Mouse (Mus musculus): ENCODE results near the gene Astn2. TPM values are rescaled to one million over a fixed set of nuclear protein-coding genes. Genes with fewer than 3 reads are reported as not detected.

Gene Astn2
- polyA plus RNA-seq, 1 experiment = 1.1 TPM

DNA sequence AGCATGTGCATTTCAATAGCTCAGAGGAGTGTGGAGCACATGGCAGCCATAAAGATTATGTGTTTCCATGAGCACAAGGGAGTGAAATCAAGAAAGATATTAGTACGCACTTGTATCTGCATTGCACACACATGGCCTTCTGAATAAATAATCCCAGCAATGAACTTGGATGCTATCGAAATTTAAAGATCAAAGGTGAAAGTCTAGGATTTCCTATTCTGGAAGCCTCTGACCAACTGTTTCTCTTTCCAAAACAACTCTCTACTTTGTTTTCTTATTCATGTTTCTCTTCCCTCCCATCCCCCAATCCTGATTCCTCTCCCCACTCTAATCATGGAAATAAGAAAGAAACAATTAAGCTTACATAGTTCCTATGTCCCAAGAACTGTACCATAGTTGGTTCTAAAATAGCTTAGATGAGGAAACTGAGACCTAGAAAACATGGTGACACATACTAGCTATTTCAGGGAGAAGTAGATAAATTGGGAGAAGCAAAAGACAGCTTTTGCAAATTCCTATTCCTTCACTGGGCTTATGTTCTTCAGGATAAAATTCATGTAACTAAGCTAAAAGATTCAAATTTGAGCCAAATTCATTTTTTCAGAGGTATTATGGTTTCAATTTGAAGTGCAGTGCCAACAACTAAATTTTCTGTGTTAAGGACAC, 872.2 kb downstream of the Astn2 start:
- TF ChIP-seq CTCF (IDR thresholded peaks at IDR 0.05; ENCODE audit: control insufficient read depth, insufficient read depth, low read length) = no peak
- no peak for TF ChIP-seq POLR2A (IDR thresholded peaks at IDR 0.05; ENCODE audit: borderline replicate concordance, control insufficient read depth, low read depth, low read length)
- WGBS = 82% methylated on average over 2 of the region's 2 CpGs
- Histone ChIP-seq H3K4me1 (ENCODE audit: control insufficient read depth, insufficient read depth, low read length) (no peaks in the 10 kb centered on the region), H3K27ac (ENCODE audit: control insufficient read depth, insufficient read depth, low read depth, low read length, poor library complexity) (no peak overlapping the region), H3K4me3 (replicated peaks; ENCODE audit: control insufficient read depth, low read depth, low read length) (no peak overlapping the region)

DNA sequence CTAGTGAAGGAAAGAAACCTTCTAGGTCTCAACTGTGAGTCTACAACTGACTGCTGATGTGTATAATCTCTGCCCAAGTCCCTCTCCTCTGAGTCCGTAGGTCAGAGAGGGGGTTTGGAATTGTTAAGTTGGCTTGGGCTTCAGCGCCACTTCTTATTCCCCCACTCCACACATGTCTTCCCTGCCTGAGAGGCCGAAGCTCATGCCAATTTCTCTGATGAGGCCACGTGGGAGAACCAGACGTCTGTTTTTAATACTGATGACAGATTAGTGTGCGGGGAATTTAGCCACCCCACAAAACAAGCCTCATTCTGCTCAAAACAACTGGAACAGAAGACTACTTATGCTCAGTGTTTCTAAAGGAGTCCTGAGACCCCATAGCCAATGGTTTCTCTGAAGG, 872.8 kb downstream of the Astn2 start:
- 85% methylated on average over 6 of the region's 6 CpGs for WGBS
- Histone ChIP-seq H3K27ac (ENCODE audit: control insufficient read depth, insufficient read depth, low read depth, low read length, poor library complexity) (no peak overlapping the region), H3K4me1 (ENCODE audit: control insufficient read depth, insufficient read depth, low read length) (no peaks in the 10 kb centered on the region), H3K4me3 (replicated peaks; ENCODE audit: control insufficient read depth, low read depth, low read length) (no peak overlapping the region)
- TF ChIP-seq CTCF (IDR thresholded peaks at IDR 0.05; ENCODE audit: control insufficient read depth, insufficient read depth, low read length) (no peak), POLR2A (IDR thresholded peaks at IDR 0.05; ENCODE audit: borderline replicate concordance, control insufficient read depth, low read depth, low read length) (no peak)

DNA sequence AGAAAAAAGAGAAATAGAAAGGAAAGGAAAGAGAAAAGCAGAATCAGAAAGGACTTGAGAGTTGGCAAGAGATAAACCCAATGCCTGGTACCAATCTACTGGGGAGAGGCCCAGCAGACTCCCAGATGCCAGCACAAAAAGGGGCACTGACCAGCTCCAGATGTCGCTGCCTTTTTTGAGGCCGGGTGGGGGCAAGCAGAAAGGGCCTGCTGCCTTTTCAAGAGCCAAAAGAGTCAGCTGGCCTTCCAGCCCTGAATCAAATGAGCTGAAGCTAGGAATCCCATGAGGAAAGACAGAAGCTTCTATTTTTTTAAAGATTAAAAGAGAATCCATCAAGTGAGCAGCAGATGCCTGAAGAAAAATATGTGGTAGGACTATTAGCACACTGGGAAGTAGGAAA, 873.5 kb downstream of the Astn2 start:
- WGBS = 82% methylated on average over 2 of the region's 2 CpGs
- TF ChIP-seq CTCF (IDR thresholded peaks at IDR 0.05; ENCODE audit: control insufficient read depth, insufficient read depth, low read length) = no peak
- no peak for TF ChIP-seq POLR2A (IDR thresholded peaks at IDR 0.05; ENCODE audit: borderline replicate concordance, control insufficient read depth, low read depth, low read length)
- Histone ChIP-seq H3K4me1 (ENCODE audit: control insufficient read depth, insufficient read depth, low read length) (no peaks in the 10 kb centered on the region), H3K4me3 (replicated peaks; ENCODE audit: control insufficient read depth, low read depth, low read length) (no peak overlapping the region), H3K27ac (ENCODE audit: control insufficient read depth, insufficient read depth, low read depth, low read length, poor library complexity) (no peak overlapping the region)

DNA sequence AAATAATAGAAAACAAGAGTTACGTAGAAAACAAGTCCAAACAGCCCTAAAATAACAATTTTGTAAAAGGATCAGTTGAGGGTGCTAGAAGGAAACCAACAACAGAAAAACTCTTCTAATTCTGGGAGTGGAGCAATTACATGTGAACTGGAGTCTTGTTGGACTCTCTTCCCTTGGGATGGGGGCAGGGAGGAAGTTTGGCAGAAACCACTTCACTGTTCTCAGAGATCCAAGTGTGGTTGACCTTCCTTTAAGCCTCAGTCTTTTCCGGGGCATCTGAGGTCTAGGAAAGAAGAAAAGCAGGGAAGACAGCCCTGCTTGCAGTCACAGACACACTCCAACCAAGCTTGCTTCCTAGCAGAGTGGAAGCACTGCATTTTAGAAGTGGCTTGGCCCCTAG, 896.3 kb downstream of the Astn2 start:
- H3K27ac ChIP-seq (ENCODE audit: control insufficient read depth, insufficient read depth, low read depth, low read length, poor library complexity) = no peak overlapping the region
- TF ChIP-seq POLR2A (IDR thresholded peaks at IDR 0.05; ENCODE audit: borderline replicate concordance, control insufficient read depth, low read depth, low read length) (no peak), CTCF (IDR thresholded peaks at IDR 0.05; ENCODE audit: control insufficient read depth, insufficient read depth, low read length) (no peak)
- no peak overlapping the region for H3K4me3 ChIP-seq (replicated peaks; ENCODE audit: control insufficient read depth, low read depth, low read length)
- H3K4me1 ChIP-seq (ENCODE audit: control insufficient read depth, insufficient read depth, low read length) = no peaks in the 10 kb centered on the region
- WGBS = 71% methylated on average over 2 of the region's 2 CpGs

DNA sequence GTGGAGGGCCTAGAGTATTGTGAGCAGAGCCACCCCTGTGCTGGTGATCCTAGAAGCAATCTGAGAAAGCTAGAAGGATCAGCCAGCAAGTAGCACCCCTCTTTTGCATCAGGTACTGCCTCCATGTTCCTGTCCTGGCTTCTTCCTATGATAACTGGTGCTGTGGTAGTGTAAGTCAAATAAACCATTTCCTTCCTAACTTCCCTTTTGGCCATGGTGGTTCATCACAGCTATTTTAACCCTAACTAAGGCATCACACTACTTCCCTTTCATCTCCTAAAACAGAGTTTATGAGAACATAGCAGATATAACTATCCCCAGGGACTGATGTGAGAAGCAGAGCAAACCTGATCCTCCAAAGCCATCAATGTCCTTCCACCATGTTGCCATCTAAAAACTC, 897.5 kb downstream of the Astn2 start:
- Histone ChIP-seq H3K27ac (ENCODE audit: control insufficient read depth, insufficient read depth, low read depth, low read length, poor library complexity) (no peak overlapping the region), H3K4me1 (ENCODE audit: control insufficient read depth, insufficient read depth, low read length) (no peaks in the 10 kb centered on the region), H3K4me3 (replicated peaks; ENCODE audit: control insufficient read depth, low read depth, low read length) (no peak overlapping the region)
- TF ChIP-seq POLR2A (IDR thresholded peaks at IDR 0.05; ENCODE audit: borderline replicate concordance, control insufficient read depth, low read depth, low read length) (no peak), CTCF (IDR thresholded peaks at IDR 0.05; ENCODE audit: control insufficient read depth, insufficient read depth, low read length) (no peak)

DNA sequence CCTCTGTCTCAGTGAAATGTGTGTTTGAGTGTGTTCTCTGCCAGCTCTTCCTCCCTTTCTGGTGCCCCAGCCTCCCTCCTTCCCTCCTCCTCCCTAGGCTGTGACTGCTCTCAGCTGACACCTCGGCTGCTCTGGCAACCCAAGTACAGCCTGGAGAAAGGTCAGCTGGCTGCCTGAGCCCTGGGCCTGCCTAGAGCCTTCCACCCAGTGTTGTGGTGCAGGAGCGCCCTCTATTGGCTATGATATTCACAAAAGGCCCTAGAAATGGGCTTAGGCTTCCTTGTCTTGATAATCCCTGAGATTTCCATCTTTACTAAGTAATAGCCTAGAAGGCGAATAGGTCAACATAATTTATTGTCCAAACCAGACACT, 908.0 kb downstream of the Astn2 start:
- H3K4me3 ChIP-seq (replicated peaks; ENCODE audit: control insufficient read depth, low read depth, low read length) = no peak overlapping the region
- no peak overlapping the region for H3K27ac ChIP-seq (ENCODE audit: control insufficient read depth, insufficient read depth, low read depth, low read length, poor library complexity)
- H3K4me1 ChIP-seq (ENCODE audit: control insufficient read depth, insufficient read depth, low read length) = no peaks in the 10 kb centered on the region
- WGBS = 5% methylated on average over 3 of the region's 3 CpGs
- no peak for TF ChIP-seq POLR2A (IDR thresholded peaks at IDR 0.05; ENCODE audit: borderline replicate concordance, control insufficient read depth, low read depth, low read length)
- TF ChIP-seq CTCF (IDR thresholded peaks at IDR 0.05; ENCODE audit: control insufficient read depth, insufficient read depth, low read length) = 0 out of 2 replicates have a peak, but pooled peaks have one; percentile 23

DNA sequence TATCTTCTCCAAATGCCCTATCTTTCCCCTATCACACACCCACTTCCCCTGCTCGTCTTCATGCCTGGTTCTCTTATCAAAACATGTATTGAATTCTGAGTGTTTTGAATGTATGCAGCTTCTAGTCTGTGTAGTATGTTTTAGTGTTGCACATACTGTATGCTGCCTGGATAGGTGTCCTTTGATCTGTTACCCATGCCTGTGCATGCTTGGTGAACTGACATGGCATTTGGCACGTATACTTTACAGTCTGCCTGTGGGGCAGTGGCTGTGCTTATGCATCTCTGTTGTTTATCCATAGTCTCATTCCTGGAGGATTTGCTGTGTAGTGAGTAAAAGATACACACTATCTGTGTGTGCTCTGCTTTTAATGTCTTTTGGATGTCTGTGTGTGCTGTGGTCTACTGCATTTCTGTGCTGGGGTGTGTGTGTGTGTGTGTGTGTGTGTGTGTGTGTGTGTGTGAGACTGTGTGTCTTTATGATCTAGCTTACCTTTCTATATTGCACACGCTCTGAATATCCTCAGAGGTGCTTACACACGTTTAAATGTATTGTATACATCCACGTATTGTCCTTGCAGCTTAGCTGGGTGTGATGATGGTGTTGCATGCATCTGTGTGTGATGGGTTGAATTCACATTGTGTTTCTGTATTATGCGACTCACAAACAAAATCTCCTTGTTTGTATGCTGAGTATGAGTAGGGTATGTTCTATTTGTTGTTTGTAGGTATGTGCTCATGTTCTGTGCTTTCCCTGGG, 908.5 kb downstream of the Astn2 start:
- Histone ChIP-seq H3K27ac (ENCODE audit: control insufficient read depth, insufficient read depth, low read depth, low read length, poor library complexity) (no peak overlapping the region), H3K4me1 (ENCODE audit: control insufficient read depth, insufficient read depth, low read length) (no peaks in the 10 kb centered on the region), H3K4me3 (replicated peaks; ENCODE audit: control insufficient read depth, low read depth, low read length) (no peak overlapping the region)
- WGBS = 63% methylated on average over 6 of the region's 6 CpGs
- TF ChIP-seq POLR2A (IDR thresholded peaks at IDR 0.05; ENCODE audit: borderline replicate concordance, control insufficient read depth, low read depth, low read length) (no peak), CTCF (IDR thresholded peaks at IDR 0.05; ENCODE audit: control insufficient read depth, insufficient read depth, low read length) (no peak)

DNA sequence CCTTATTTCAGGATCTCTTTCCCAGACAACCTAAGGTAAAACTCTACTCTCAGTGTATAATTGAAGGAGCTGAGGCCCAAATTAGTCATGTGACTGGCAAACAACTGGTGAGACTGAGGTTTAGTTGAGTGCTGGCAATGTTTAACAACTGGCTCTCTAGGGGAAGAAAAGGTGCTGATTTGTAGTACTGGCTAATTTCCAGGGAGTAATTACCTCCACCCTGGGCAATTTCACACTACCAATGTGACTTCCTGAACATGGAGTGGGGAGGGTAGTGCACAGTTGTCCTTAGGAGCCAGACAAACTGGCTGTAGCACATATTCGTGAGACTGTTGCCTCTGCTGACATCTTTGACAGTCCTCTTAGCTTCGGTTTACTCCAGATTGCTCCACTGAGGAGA, 912.9 kb downstream of the Astn2 start:
- TF ChIP-seq POLR2A (IDR thresholded peaks at IDR 0.05; ENCODE audit: borderline replicate concordance, control insufficient read depth, low read depth, low read length) (no peak), CTCF (IDR thresholded peaks at IDR 0.05; ENCODE audit: control insufficient read depth, insufficient read depth, low read length) (no peak)
- no peaks in the 10 kb centered on the region for H3K4me1 ChIP-seq (ENCODE audit: control insufficient read depth, insufficient read depth, low read length)
- H3K27ac ChIP-seq (ENCODE audit: control insufficient read depth, insufficient read depth, low read depth, low read length, poor library complexity) = no peak overlapping the region
- WGBS = 46% methylated on average over 2 of the region's 2 CpGs
- no peak overlapping the region for H3K4me3 ChIP-seq (replicated peaks; ENCODE audit: control insufficient read depth, low read depth, low read length)

Measured in bone marrow, adult 2 months (tissue).